Mouse (Mus musculus): ENCODE results near the gene Ptgir.
A peak's percentile ranks its signal among the peaks of the same experiment; 100 is the strongest.
"Not testable (repeated sequence)": the region's sequence is repeated elsewhere in the genome, so short reads cannot be mapped to it uniquely, and the experiment has no call there.

Ptgir gene

DNA sequence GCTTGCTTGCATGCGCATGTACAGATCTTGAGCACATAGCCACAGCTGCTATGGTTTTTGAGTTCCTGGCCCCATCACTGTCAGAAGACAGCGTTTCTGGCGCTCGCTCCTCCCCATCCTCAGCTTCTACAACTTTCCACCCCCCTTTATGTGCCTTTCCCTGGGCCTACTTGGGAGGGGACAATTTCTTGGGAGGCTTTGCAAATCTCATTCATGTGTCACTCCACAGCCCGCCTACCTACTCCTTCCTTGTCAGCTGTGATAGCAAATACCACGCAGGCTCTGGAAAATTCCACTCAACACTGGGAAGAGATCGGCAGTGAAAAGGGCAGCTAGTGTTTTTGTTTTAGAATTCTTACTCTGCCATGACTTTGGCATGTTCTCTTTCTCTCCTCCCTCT is 34.0 kb downstream of the Ptgir start:
- no peak for DNase-seq (ENCODE audit: low spot score)

DNA sequence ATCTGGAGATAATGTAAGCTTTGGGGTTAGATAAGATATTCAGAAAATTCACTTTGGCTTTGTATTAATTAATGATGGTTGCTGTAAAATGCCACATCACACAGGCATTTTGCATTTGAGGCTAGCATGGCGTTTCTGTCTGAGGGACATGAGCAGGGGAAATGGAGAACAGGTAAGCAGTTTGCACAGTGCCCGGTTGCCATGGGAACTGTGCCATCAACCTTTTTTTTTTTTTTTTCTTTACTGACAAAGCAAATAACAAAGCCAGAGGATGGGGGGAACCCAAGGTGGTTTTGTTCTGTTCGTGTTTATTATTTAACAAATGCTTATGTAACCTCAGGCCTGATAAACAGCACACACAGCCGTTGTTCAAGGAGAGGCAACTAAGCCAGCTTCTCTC is 36.6 kb downstream of the Ptgir start:
- no peak for DNase-seq (ENCODE audit: low spot score)

DNA sequence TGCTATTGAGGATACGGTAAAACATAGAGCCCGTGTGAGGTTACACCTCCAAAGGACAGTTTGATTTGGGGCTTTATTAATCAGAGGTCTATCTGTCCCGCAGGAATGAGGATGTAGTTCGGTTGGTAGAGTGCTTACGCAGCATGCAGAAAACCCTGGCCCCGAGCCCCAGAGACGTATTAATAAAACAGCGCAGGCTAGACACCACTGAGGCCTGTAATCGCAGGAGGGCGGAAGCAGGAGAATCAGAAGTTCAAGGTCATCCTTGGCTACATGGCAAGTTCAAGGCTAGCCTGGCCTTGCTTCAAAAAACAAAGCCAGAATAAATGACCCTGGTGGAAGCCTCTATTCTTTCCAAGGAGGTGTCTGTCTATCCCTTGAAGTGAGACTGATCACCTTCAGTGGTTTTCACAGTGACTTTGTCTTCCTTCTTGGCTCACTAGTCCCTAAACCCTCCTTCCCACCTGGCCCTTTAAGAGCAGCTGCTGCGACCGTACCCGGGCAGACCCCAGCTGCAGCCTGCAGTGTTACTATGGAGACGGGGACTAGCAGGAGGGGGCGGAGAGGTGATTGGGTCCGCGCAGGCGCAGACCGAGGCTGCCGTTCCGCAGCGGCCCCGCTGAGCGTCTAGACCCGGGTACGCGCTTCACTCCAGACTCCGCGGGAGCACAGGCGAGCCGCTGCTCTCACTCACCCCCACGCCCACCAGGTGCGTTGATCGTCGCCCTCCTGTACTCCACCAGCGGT is 37.9 kb downstream of the Ptgir start, which contains the start of gene Pnmal2:
TSS of gene Pnmal2 (plus strand) at position 622 of the 747 bp plus-strand sequence.
- peak; percentile 83 for DNase-seq (ENCODE audit: low spot score)

DNA sequence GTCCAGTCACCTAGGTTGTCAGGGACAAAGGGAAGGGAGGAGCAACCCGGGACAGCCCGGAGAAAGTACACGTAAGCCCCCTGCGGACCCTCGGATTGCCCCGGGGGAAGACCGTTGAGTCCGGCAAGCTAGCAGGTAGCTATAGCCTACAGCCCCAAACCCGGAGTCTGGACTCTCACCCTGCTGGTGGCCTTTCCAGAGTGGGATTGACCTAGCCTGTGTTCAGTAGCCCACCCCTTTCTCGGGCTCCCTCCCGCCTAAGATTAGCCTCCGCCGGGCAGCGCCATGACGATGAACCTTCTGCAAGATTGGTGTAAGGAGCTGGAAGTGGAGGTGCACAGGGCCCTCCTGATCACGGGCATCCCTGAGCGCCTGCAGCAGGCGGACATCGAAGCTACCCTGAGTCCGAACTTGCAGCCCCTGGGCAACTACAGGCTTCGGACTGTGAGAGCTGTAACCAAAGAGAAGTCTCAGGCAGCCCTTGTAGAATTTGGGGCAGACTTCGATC is 38.6 kb downstream of the Ptgir start:
- no peak for DNase-seq (ENCODE audit: low spot score)

DNA sequence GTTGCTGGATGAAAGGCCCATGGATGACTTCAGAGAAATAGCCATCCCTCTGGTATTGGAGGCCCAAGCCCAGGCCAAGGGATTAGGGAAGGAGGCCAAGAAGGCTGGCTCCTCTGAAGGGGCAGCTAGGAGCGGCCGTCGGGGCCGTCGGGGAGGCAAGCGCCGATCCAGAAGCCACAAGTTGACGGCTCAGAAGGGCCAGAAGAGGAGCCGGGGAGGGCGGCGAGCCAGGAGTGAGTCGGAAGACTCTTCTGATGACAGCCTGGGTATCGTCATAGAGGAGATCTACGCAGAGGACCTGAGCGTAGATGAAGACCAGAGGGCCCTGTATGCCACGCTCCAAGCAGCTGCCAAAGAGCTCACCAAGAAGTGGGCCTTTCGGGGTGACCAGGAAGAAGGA is 39.1 kb downstream of the Ptgir start:
- DNase-seq (ENCODE audit: low spot score): no peak

DNA sequence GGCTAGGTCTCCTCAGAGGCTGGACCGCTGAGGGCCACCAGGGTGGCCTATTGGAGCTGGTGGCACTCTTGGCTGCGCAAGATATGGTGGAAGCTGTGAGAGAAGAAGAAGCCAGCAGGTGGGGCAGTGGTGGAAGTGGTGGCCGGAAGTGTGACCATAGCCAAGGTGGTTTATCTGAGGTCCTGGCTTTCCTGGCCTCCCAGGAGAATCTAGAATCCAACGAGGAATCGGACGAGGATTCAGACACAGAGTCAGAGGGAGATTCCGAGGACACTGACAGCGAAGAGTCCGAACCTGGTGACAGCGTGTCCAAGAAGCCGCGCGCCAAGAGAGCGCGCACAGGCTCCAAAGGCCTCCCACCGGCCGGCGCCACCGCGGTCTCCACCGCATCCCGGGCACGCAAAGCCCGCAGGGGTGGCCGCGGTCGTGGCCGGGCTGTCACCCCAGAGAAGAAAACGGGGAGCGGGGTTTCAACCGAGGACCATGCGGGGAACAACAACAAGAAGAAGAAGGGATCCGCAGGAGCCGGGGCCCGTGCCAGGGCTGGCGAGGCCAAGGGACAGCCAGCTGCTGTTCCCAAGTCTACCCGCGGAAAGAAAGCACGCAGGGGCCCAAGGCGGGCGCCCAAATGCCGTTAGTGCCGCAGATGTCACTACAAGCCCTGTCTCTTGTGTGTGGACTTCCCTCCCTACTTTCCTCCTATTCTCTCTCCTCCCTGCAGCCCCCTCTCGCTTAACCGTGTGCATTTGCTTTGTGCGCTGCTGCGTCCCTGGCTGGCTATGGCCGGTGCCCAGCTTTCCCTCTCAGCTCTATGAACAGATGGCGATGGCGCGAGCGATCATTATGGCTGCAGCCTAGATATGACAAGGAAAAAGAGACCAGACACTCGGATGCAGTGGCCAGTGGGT is 40.4 kb downstream of the Ptgir start:
- DNase-seq (ENCODE audit: low spot score): no peak

DNA sequence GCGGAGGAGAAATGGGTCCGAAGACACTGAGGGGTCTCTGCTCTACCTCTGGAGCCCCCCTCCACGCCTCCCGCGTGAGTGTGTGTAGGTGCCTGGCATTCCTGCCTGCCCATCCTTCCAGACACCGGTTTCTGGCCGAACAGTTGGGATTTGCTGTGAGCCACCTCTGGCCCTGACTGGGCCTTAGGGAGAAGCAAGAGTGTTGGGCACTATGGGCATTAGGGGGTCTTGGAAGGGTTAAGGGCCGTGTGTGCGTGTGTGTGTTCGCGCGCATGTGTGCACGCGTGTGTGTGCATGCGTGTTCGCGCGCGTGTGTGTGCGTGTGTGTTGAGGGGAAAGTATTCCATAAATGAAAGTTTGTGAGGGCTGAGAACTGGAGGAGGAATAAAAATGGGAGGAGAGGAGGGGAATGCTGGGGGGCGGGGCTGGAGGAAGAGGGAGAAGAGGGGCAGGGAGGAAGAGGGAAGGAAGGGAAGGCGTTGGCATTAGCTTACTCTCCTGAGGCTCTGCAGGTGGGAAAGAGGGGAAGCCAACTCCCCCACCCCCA is 41.1 kb downstream of the Ptgir start:
- DNase-seq (ENCODE audit: low spot score): no peak

DNA sequence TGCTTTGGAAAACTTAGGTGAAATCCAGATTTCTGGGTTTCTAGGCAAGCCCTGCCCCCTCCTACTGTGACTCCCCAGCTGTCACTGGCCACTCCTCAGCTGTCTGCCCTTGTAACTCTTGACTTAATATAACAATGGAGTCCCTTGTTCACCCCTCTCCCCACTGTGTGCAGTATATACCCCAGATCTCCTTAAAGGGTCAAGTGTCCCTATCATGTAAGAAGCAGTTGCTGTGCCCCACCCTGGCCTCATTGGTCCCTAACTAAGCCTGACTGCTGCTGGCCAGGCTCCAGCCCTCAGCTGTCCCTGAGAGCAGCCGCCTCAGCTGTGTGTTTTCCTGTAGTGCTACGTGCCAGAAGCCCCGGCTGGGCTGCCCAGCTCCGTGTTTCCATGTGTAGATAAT is 41.7 kb downstream of the Ptgir start:
- no peak for DNase-seq (ENCODE audit: low spot score)

DNA sequence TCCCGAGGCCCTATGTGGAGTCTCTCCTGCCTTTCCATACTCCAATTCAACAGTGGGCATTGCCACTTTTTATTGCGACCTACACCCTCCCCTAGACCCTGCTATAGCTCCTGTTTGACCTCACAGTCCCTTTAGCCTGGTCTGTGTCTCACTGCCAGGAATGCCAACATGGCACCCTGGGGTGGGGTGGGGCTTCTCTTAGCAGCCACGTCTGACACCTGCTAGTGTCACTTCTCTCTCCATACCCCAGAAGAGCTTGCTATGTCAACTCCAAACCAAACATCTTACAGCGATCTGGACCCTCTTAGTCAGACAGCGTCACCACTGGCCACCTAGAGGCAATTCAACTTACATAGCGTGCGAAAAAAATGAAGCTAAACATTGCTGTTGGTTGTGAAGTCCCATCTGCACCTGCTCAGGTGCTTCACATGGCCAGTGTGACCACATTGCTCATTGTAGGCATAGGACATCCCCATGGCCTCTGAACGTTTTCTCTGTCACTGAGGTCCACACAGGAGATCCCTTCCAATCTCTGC is 42.7 kb downstream of the Ptgir start:
- no peak for DNase-seq (ENCODE audit: low spot score)

DNA sequence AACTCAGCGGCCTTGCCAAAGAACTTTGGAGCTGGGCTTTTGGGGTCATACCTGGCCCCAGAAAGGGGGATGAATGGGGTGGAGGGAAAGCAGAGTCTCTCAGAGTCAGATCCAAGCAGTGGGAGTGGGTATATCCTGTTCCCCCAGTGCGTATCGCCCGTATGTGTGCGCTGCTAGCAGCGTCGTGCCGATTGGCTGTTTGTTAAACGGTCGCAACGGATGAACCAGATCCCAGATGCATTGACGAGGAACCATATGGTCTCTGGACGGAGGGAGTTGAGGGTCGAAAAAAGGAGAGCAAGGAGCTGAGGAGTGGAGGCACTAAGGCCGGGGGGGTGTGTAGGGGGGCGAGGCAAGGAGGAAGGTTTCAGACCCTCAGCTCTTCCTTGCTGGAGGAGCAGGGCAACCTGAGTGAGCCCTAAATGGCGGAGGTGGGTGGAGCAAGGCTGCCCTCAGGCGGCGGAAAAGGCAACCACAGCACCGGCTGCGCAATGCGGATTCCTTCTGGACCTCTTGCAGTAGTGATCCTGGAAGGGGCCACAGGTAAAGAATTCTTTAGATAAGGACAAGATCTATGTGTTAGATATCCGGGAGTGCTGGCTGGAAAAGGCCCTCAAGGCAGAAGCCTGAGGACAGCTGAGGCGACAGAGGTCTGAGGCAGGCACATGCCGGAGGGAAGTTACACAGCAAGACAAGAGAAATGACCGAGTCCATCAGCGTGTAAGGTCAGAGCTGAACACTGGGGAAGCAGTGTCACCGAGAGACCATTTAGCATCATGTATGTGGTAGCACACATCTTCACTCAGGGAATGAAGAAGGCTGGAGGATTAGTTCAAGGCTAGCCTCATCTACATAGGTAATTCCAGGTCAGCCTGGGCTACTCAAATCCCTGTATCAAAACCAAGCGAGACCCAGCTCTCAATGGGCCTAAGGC is 43.9 kb downstream of the Ptgir start:
- DNase-seq (ENCODE audit: low spot score): peak; percentile 77

DNA sequence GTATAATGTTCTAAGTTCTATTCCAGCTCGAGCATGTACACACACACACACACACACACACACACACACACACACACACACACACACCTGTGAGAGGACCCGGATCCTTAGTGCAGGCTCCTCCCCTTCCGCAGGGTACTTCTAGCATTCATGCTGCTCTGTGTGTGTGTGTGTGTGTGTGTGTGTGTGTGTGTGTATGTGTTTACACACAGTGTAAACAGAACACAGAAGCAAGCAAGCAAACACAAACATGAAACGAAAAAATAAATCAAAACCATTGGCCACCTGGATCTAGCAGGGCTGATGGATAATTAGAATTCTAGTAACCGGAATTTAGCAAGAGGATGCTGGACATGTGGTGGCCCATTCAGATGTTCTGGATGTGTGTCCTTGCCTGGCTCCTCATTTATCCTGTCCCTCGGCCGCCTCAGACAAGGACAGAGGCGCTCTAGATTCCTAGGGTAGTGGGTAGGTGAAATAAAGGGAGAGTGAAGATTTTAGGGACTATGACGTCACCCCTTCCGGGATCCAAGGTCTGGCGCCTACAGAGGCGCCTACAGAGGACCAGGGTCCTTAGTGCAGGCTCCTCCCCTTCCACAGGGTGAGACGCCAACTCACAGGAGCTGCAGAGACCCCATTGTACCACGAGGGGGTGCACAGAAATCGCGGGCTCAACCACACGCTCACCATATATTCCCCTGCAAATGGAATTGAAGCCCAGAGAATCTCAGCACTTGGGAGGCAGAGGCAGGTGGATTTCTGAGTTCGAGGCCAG is 44.8 kb downstream of the Ptgir start:
- peak; percentile 83 for DNase-seq (ENCODE audit: low spot score)

DNA sequence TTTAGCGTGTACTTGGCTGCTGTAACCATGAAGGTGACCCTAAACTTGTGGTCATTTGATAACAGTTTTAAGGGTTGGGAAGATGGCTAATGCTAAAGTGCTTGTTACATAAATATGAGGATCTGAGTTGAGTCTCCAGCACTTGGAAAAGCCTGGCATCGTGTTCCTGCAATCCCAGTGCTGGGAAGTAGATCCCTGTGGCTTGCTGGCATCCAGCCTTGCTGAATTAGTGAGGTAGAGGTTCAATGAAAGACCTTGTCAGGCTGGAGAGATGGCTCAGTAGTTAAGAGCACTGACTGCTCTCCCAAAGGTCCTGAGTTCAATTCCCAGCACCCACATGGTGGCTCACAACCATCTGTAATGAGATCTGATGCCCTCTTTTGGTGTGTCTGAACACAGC is 47.5 kb downstream of the Ptgir start:
- not testable (repeated sequence) for DNase-seq (ENCODE audit: low spot score)

DNA sequence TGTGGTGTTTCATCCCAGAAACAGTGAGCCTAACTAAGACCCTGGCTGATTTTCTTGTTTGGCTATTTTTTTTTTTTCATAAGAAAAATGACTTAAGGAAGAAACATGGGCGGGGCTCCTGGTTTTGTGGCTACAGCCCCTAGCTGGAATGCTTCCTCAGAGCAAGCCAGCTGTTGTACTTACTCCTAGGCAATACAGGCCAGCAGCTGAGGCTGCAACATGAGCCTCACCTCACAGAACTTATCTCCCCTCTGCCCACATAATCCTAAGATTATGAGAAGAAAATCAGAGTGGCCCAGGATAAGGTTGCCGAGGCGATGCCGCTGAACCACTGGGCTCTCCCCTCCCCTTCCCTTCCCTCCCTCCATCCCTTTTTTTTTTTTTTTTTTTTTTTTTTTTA is 49.4 kb downstream of the Ptgir start:
- DNase-seq (ENCODE audit: low spot score): no peak

DNA sequence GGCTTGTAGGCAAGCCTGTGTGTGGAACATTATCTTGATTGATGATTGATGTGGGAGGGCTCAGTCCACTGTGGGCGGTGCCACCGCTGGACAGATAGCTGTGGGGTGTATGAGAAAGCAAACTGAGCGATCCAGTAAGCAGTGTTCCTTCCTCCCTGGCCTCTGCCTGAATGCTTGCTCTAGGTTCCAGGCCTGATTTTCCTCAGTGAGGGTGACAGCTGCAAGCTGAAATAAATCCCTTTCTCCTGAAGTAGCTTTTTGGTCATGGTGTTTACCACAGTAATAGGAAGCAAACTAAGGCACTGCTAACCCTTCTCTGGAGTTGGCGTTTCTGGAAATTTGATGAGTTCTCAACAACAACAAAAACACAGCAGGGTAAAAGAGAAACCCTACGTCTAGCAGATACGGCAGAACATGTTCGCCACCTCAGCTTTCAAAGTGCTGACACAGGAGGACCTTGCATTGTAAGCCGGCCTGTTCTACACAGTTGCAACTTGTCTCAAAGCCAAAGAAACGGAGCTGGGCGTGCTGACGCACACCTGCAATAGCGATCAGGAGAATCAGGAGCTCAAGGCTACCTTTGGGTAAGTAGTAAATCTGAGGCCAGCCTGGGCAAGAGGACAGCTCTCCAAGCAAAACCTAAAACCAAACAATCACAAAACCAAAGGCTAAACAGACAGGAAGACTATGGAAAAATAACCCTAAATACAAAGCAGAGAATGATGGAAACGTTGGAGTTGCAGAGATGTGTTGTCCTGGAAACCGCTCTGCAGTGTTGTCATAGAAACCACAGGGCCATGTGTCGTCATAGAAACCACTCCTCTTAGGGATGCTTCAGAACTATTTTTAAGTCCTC is 50.3 kb downstream of the Ptgir start:
- no peak for DNase-seq (ENCODE audit: low spot score)

DNA sequence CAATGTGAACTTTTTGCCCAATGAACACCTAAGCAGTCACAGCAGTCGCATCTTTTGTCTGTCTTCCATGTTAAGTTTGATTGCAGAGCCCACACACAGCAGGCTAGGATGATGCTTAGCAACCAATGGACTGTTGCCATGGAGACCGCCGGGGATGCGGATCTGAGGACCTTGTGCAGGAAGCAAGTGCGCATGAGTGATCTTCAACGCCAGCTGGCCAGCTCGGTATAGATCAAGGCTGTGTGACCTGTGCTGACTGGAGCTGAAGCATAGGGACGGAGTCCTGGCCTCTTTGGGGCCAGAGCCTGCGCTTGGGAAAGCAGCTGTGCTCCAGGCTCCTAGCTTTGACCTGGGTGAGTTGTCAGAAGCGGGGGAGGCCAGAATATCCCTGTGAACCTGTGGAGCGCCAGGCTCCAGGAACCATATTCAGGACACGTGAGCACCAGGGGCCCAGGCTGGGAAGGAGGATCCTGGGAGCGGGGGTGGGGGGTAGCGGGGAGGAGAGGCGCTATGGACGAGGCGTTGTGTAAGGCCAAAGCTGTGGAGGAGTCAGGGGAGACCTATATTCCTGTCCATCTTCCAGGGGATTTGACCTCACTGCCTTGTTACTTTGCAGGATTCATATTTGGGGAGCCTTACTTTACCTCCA is 53.4 kb downstream of the Ptgir start, which contains the start of gene Pnmal1:
TSS of gene Pnmal1 (plus strand) at position 141 of the 649 bp plus-strand sequence.
- peak; percentile 91 for DNase-seq (ENCODE audit: low spot score)

Data from left cerebral cortex, adult 11 months (tissue).